Mouse (Mus musculus) liver, embryonic 14.5 days (tissue): ENCODE data around the gene Ttc41. TPM values are rescaled to one million over a fixed set of nuclear protein-coding genes. Genes with fewer than 3 reads are reported as not detected.

ENCODE experiments used
- ATAC-seq: fragments of 200-750 bp; cut with Nextera tagmentation; 2 replicates; pipeline ENCODE4 v1.8.0; 2017; ENCODE audit warnings: moderate number of reproducible peaks, mild to moderate bottlenecking, moderate library complexity; ENCODE audit not compliant: insufficient read depth
- DNase-seq, 3 experiments: peaks; one replicate each; pipeline ENCODE4 v3.0.0-alpha.2; 2012 to 2013; ENCODE audit warnings: low read depth in 3 of 3, low spot score in 3 of 3
- H3K27ac ChIP-seq: fragments of 300-500 bp; sonication (generic); 2 replicates; pipeline ENCODE4 v1.5.1; 2014; ENCODE audit warnings: moderate library complexity, mild to moderate bottlenecking, control low read depth, inconsistent platforms
- H3K27me3 ChIP-seq: fragments of 300-500 bp; sonication (generic); 2 replicates; pipeline ENCODE4 v1.6.1; 2014; ENCODE audit warnings: mild to moderate bottlenecking, low read length, moderate library complexity; ENCODE audit not compliant: control insufficient read depth, insufficient read depth
- H3K36me3 ChIP-seq: fragments of 300-500 bp; sonication (generic); replicated peaks from 2 replicates; pipeline ENCODE4 v1.6.1; 2014; ENCODE audit warnings: low read depth; ENCODE audit not compliant: control insufficient read depth, insufficient read depth
- H3K4me1 ChIP-seq, 2 experiments: fragments of 200-500 bp in 1 of 2; fragments of 300-500 bp in 1 of 2; sonication (generic) in 1 of 2; replicated peaks; 2 replicates each; pipeline ENCODE4 v1.6.1; 2012 to 2014; ENCODE audit warnings: antibody characterized with exemption in 1 of 2, inconsistent platforms in 1 of 2, low read length in 1 of 2; ENCODE audit not compliant: control insufficient read depth in 2 of 2, insufficient read depth in 2 of 2
- H3K4me2 ChIP-seq: fragments of 300-500 bp; sonication (generic); 2 replicates; pipeline ENCODE4 v1.6.1; 2014; ENCODE audit warnings: low read depth, mild to moderate bottlenecking, control low read depth, moderate library complexity
- H3K4me3 ChIP-seq, 2 experiments: fragments of 200-500 bp in 1 of 2; fragments of 300-500 bp in 1 of 2; sonication (generic) in 1 of 2; 2 replicates each; pipeline ENCODE4 v1.5.1; 2012 to 2014; ENCODE audit warnings: low read depth in 2 of 2, low read length in 2 of 2, mild to moderate bottlenecking in 2 of 2, control low read depth in 1 of 2, inconsistent platforms in 1 of 2, moderate library complexity in 1 of 2; ENCODE audit not compliant: insufficient read depth in 1 of 2
- H3K9ac ChIP-seq: fragments of 300-500 bp; sonication (generic); replicated peaks from 2 replicates; pipeline ENCODE4 v1.6.1; 2014; ENCODE audit warnings: mild to moderate bottlenecking, control low read depth, moderate library complexity
- H3K9me3 ChIP-seq: fragments of 300-500 bp; sonication (generic); 2 replicates; pipeline ENCODE4 v1.6.1; 2016; ENCODE audit warnings: low read length, mixed read lengths; ENCODE audit not compliant: control insufficient read depth
- CTCF ChIP-seq: IDR thresholded peaks from 2 replicates; pipeline ENCODE4 v1.5.1; 2016; ENCODE audit warnings: antibody characterized with exemption, low read depth, control low read depth
- EP300 ChIP-seq: IDR thresholded peaks from 2 replicates; pipeline ENCODE4 v1.6.1; 2016; ENCODE audit warnings: antibody characterized with exemption, low read depth
- WGBS: fragments of 180-500 bp; shearing (Covaris S2); extraction: QIAGEN DNeasy Blood & Tissue Kit; methylation state at CpG from one replicate; pipeline ENCODE4 v1.1.7; 2014; ENCODE audit not compliant: insufficient replicate concordance; 5-methylcytosine and 5-hydroxymethylcytosine counted together
- polyA plus RNA-seq, 2 experiments: library from polyadenylated mRNA; depleted of rRNA in 1 of 2; stranded (reverse) in 1 of 2; unstranded in 1 of 2; fragments of >200 nt; fragmentation: Nextera tagmentation in 1 of 2; extraction: Ambion mirVana in 1 of 2; gene quantifications; 2 replicates each; pipeline versions ENCODE4 v1.2.1 to v1.2.3; 2012 to 2014

Gene Ttc41
- polyA plus RNA-seq, 2 experiments = 0.39 to 1.0 TPM

DNA sequence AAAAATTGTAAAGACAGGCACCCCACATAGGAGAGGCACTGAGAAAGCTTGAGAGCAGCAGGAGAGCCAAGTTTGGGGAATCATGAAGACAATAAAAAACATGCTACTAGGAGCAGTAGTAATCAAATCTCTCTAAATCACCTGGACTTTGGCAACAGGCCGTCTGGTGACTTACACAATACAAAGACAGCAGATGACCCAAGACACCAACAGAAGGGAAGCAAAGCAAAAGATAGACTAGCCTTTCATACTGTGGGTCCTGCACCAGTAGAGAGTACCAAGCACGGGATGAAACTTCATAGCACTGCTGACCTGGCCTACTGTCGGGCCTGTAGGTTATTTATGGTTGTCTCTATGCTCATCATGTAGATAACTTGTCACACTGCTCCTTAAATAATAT lies 5.4 kb upstream of the Ttc41 start:
- WGBS = 57% methylated on average over 3 of the region's 3 CpGs
- Histone ChIP-seq H3K4me2 (no peak overlapping the region), H3K9ac (no peak overlapping the region), H3K4me1 (peaks cover 13 to 20% of the 10 kb centered on the region in 2 experiments), H3K27ac (no peak overlapping the region), H3K9me3 (no peaks in the 10 kb centered on the region), H3K4me3 (no peak overlapping the region), H3K27me3 (no peaks in the 10 kb centered on the region), H3K36me3 (peaks cover 69% of the 10 kb centered on the region)
- no peak for DNase-seq
- ATAC-seq = no peak
- no peak for TF ChIP-seq EP300
- no peak for TF ChIP-seq CTCF

DNA sequence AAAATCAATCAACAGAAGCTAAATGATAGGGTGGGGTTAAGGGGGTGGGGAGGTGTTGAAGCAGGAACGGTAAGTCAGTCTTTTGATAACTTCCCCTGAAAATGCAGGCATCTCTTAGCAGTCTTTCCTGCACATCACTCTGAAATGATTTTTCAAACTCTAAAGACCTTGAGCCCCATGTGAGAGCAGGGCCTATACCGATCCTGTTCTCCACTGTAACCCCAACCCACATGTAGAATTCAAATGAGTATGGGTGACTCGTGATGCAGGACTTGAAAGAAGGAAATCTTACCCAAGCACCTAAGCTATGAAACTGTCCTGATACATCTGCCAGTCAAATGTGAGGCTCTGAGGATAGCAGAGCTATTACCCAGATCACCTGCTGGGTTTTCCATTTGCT lies 4.6 kb upstream of the Ttc41 start:
- H3K4me2 ChIP-seq = peak overlapping the region; percentile 13; the same call in 1 of the 2 replicates
- ATAC-seq (no peak), DNase-seq (no peak)
- no peak overlapping the region for H3K4me3 ChIP-seq
- peaks cover 13 to 20% of the 10 kb centered on the region in 2 experiments for H3K4me1 ChIP-seq
- no peak overlapping the region for H3K9ac ChIP-seq
- TF ChIP-seq EP300 = no peak
- TF ChIP-seq CTCF = no peak
- no peak overlapping the region for H3K27ac ChIP-seq
- 45% methylated on average over 3 of the region's 3 CpGs for WGBS
- H3K36me3 ChIP-seq = peaks cover 62% of the 10 kb centered on the region
- no peaks in the 10 kb centered on the region for H3K9me3 ChIP-seq
- no peaks in the 10 kb centered on the region for H3K27me3 ChIP-seq

DNA sequence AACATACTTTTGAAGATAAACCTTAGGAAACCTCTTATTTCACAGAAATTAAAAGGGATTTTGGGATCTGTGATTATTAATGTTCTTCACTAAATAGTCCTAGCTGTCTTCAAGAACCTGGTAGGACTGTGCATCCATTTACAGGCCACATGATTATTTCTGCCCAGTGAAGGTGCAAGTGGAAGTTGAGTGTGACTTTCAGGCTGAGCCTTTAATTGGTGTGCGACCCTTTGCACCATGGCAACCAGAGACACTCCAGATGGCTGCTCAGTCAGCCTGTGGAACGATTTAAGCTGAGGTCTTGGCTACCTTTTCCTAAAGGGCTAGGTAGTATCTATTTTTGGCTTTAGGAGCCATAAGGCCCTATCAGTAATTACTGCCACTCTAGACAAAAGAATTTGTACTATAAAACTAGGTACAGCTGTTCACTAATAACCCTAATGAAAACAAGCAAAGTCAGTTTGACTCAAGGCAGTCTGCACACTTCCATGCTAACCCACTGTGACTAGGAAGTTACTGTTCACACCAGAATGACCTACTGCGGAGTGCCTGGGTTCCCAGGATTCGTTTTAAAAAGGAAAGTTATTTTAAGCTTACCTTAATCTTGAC lies 3.2 kb upstream of the Ttc41 start:
- TF ChIP-seq CTCF (no peak), EP300 (no peak)
- Histone ChIP-seq H3K9ac (no peak overlapping the region), H3K27ac (no peak overlapping the region), H3K36me3 (peaks cover 57% of the 10 kb centered on the region), H3K4me2 (peak overlapping the region; percentile 90), H3K9me3 (no peaks in the 10 kb centered on the region), H3K27me3 (no peaks in the 10 kb centered on the region), H3K4me3 (no peak overlapping the region; a peak in 1 of 4 replicates), H3K4me1 (peaks cover 17 to 26% of the 10 kb centered on the region in 2 experiments)
- DNase-seq (no peak), ATAC-seq (no peak)
- WGBS = 73% methylated on average over 4 of the region's 4 CpGs

DNA sequence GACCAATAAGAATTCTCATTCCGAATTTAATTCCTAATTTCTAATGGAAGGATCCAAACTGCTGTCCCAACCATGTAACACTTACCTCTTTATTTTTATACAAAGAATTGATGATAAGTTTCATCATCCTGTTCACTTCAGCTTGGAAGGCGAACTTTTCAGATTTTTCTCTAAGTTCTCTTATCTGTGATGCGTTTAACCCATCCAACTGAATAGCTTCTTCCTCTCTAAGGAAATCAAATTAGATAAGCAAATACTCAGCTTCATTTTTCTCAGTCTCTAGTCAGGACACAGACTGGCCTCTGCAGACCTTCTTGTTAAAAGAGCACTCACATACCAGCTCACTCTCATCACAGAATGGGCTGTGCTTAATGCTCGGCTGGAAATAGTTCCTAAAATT lies 2.2 kb upstream of the Ttc41 start:
- Histone ChIP-seq H3K4me2 (peak overlapping the region; percentile 90), H3K27me3 (no peaks in the 10 kb centered on the region), H3K4me1 (peaks cover 17 to 29% of the 10 kb centered on the region in 2 experiments), H3K27ac (no peak overlapping the region), H3K4me3 (peak overlapping the region in 1 of 2 experiments; percentile 81; a peak in 2 of 4 replicates), H3K9me3 (no peaks in the 10 kb centered on the region), H3K9ac (peak overlapping the region; percentile 85), H3K36me3 (peaks cover 47% of the 10 kb centered on the region)
- no peak for ATAC-seq
- WGBS = 58% methylated on average over 4 of the region's 4 CpGs
- no peak for DNase-seq
- TF ChIP-seq EP300 = no peak

DNA sequence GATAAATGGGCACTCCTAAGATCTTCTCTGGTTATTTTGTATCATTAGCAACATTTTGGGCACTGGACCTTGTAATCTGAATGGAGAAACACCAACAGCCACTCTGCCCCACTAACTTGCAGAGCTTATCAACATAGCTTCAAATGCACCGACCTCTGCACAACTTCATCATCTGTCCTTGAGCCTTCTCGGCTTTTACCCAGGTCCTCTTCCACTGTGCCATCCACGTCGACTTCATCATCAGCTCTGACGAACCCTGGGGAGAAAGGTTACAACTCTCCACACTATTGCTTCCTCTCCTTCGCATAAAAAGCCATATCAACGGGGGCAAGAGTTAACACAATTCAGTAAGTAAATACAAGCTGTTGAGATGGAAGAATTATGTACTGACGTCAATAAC lies 1.5 kb upstream of the Ttc41 start:
- TF ChIP-seq EP300 (no peak), CTCF (no peak)
- Histone ChIP-seq H3K4me2 (peak overlapping the region; percentile 90), H3K4me3 (peak overlapping the region; percentile 70 to 81), H3K36me3 (peaks cover 41% of the 10 kb centered on the region), H3K27ac (no peak overlapping the region), H3K9ac (peak overlapping the region; percentile 85), H3K9me3 (no peaks in the 10 kb centered on the region), H3K27me3 (no peaks in the 10 kb centered on the region), H3K4me1 (peaks cover 17 to 29% of the 10 kb centered on the region in 2 experiments)
- DNase-seq (no peak), ATAC-seq (no peak)
- WGBS = under 1% methylated on average over 8 of the region's 8 CpGs
